Mouse (Mus musculus): Measurements from ENCODE around the gene Klra7.

The Klra7 gene

DNA sequence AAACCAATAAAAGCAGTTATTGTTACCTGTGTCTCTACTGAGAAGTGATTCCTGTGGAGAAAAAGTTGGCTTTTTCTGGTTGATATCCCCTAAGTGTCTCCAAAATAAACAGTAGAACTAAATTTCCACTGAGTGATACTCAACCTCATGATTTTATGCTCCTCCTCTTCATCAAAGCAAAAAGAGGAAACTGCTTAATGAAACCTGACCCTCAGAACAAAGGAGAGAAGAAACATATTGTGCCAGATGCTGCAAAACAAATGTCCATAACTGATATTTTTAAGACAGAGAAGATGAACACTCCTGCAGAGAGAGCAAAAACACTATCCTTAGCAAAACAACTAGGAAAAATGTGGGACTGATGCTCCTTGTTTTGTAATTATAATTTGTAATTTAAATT lies at the start of gene Klra7:
Klra7 (minus strand) TSS at position 101 of the 400 bp plus-strand sequence.

DNA sequence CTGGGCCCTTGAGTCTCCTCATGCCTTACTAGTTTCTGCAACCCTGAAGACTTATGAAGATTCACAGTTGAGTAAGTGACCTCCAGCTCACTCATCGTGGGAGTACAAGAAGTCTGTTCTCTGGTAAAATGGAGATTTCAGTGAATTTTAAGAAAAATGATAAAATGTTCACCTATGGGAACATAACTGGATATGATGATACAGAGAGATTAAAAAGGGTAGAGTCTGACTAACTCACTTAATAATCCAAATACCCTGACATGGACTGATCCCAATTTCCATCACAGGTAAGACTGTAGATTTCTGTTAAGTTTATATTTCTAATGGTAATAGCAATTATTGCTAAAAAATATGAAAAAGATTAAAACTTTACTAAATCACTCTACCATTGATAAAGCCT lies 48.7 kb upstream of the Klra7 start, which contains the start of gene Klra10:
Klra10 (minus strand) TSS at position 101 of the 400 bp plus-strand sequence.
- WGBS = 67% methylated on average over 1 of the region's 1 CpGs

DNA sequence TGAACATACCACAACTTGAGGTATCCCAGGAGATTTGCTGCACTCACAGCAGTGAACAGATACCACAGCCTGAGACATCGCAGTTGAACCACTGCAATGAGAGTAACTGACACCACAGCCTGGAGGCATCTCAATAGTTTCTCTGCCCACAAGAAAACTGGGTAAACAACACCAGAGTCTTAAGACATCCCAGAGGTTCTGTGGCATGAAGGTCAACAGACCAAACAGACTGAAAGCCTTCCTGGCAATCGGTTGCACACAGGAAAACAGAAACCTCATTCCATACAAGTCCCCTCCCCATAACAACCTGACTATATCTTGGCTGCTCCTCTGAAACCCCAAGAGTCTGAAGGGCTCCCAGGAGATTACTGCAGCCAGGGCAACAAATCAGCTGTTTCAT lies 22.2 kb upstream of the Klra7 start:
- WGBS = 90% methylated on average over 2 of the region's 2 CpGs

DNA sequence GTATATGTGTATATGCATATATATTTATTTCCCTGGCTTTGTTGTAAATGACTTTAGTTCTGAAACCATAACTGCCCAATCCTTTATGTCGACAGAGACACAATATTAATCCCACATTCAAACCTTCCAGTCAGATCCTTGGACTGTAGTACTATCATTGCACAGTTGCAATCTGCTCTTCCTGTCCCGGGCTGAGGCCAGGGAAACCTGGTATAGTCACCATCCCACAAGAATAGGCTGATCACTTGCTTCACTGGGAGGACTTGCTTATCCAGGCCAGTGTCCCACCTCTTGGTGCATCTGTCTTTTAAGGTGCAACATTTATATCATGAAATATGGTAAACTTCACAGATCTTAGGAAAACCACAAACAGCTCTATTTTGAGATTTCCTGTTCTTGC lies 4.4 kb upstream of the Klra7 start:
- WGBS = 67% methylated on average over 2 of the region's 2 CpGs

DNA sequence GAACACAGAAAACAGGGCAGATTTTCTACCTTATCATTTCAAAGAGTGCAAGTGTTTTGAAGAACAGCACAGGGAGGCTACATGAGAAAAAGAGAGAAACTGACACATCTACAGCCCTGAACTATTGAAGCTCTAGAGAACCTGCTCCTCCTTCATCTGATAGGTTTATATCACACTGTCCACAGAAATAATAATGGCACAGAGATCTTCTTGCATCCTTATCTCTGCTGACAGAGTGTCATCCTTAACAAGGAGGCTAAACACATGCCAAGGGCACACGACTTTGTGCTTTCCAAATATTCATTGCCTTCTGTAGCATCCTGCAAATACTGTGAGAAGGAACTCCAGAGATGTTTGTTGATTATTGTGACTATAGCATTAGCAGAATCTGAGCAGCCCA lies 3.5 kb upstream of the Klra7 start:
- WGBS = 35% methylated on average over 1 of the region's 1 CpGs

DNA sequence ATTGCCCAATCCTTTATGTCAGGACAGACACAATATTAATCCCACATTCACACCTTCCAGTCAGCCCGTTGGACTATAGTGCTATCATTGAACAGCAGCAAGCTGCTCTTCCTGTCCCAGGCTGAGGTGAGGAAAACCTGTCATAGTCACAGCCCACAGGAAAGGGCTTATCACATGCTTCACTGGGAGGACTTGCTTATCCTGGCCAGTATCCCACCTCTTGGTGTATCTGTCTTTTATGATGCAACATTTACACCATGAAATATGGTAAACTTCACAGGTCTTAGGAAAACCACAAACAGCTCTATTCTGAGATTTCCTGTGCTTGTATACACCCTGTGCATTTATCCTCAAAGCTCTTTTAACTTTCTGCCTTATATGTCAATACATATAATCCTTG lies 35.7 kb downstream of the Klra7 start:
- WGBS = 94% methylated on average over 1 of the region's 1 CpGs

DNA sequence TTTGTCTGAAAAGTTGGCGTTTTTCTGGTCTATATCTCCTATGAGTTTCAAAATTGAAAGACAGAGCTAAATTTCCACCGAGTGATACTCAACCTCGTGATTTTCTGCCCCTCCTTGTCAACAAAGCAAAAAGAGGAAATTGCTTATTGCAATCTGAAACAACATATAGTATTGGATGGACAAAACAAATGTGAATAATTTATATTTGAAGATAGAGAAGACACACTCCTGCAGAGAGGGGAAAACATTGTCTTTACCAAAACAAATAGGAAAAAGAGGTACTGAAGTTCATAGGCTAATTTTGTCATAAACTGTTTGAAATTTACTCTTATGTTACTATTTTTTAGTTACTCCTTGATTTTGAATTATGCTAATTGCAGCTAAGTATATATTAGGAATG lies 40.1 kb downstream of the Klra7 start, which contains the start of gene Klra9:
Klra9 (minus strand) TSS at position 101 of the 400 bp plus-strand sequence.
- 50% methylated on average over 3 of the region's 3 CpGs for WGBS

Measured in cerebral cortex, adult 2 months (tissue).